Mouse (Mus musculus) heart, embryonic 12.5 days (tissue): ENCODE data around the gene Prps1. TPM values are rescaled to one million over a fixed set of nuclear protein-coding genes. Genes with fewer than 3 reads are reported as not detected.
"Not testable (repeated sequence)": the region's sequence is repeated elsewhere in the genome, so short reads cannot be mapped to it uniquely, and the experiment has no call there.

Experiments used
- ATAC-seq: fragments of 200-750 bp; cut with Nextera tagmentation; 2 replicates; pipeline ENCODE4 v1.8.0; 2017; ENCODE audit warnings: moderate TSS enrichment, moderate library complexity; ENCODE audit not compliant: insufficient number of reproducible peaks, low FRiP score
- H3K27ac ChIP-seq: fragments of 300-500 bp; sonication (generic); 2 replicates; pipeline ENCODE4 v1.5.1; 2016; ENCODE audit warnings: mild to moderate bottlenecking, moderate library complexity; ENCODE audit not compliant: poor library complexity, severe bottlenecking
- H3K27me3 ChIP-seq: fragments of 300-500 bp; sonication (generic); replicated peaks from 2 replicates; pipeline ENCODE4 v1.6.1; 2016; ENCODE audit warnings: mild to moderate bottlenecking, moderate library complexity
- H3K36me3 ChIP-seq: fragments of 300-500 bp; sonication (generic); 2 replicates; pipeline ENCODE4 v1.6.1; 2016; ENCODE audit warnings: mild to moderate bottlenecking, moderate library complexity
- H3K4me1 ChIP-seq: fragments of 300-500 bp; sonication (generic); replicated peaks from 2 replicates; pipeline ENCODE4 v1.6.1; 2016; ENCODE audit warnings: mild to moderate bottlenecking
- H3K4me2 ChIP-seq: fragments of 300-500 bp; sonication (generic); 2 replicates; pipeline ENCODE4 v1.6.1; 2016; ENCODE audit warnings: mild to moderate bottlenecking, moderate library complexity
- H3K4me3 ChIP-seq: fragments of 300-500 bp; sonication (generic); 2 replicates; pipeline ENCODE4 v1.5.1; 2016; ENCODE audit warnings: mild to moderate bottlenecking
- H3K9ac ChIP-seq: fragments of 300-500 bp; sonication (generic); 2 replicates; pipeline ENCODE4 v1.6.1; 2016; ENCODE audit warnings: mild to moderate bottlenecking, moderate library complexity
- H3K9me3 ChIP-seq: fragments of 300-500 bp; sonication (generic); replicated peaks from 2 replicates; pipeline ENCODE4 v1.6.1; 2016; ENCODE audit warnings: mild to moderate bottlenecking, moderate library complexity
- WGBS: fragments of 180-500 bp; shearing (Covaris S2); methylation state at CpG from one replicate; pipeline ENCODE4 v1.1.7; 2016; 5-methylcytosine and 5-hydroxymethylcytosine counted together
- polyA plus RNA-seq: library from polyadenylated mRNA; unstranded; fragments of >200 nt; fragmentation: Nextera tagmentation; extraction: Ambion mirVana; gene quantifications from 2 replicates; pipeline ENCODE4 v1.2.1, GENCODE M21; 2016

Gene Prps1
- polyA plus RNA-seq, 1 experiment from 2014 or later: 61.7 TPM

DNA sequence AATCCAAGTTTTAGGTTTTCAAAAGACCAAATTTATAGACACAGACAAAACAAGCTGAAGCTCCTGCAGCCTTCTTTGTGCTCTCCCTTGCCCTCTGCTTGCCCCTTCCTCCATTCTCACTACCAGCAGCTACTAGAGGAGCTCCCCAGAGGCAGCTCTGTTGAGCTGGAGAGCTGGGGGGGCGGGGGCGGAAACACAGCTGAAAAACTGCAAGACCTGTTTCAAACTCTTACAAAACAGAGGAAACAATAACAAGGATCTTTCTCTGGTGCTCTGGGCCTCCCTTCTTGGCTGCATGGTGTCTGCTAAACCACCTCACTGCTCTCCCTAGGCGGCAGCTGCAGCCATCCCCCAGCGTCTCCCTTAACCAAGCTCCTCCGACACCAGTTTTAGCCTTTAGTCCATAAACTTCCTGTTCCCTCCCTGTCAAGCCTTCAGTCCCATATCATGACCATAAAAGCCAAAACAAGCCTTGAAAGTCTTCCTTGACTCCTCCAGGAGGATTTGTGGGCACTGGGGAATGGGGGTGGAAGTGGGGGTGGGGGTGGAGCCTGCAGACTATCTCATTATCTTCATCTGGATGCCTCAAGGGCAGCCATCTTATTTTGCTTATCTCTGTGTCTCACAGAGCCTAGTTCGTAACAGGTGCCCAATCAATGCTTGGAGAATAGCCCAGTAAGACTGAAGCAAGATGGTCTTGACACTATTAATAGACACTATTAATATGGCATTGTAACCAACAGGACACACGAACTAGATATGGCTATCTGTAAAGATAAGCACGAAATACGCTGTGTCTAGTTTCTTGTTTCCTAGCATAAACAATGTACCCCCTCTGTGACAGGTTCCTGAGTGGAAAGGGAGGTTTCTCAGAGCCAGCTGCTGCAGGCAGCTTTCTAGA lies 45.2 kb downstream of the Prps1 start:
- no peak for ATAC-seq
- Histone ChIP-seq H3K27ac (0 out of 2 replicates have a peak overlapping the region, but pooled peaks have one; percentile 11), H3K4me3 (no peak overlapping the region), H3K9me3 (no peaks in the 10 kb centered on the region), H3K27me3 (no peaks in the 10 kb centered on the region; the same call in 1 of the 2 replicates), H3K4me1 (peaks cover 14% of the 10 kb centered on the region), H3K36me3 (no peaks in the 10 kb centered on the region), H3K4me2 (peak overlapping the region; percentile 7; the same call in 1 of the 2 replicates), H3K9ac (no peak overlapping the region)
- 28% methylated on average over 9 of the region's 9 CpGs for WGBS

DNA sequence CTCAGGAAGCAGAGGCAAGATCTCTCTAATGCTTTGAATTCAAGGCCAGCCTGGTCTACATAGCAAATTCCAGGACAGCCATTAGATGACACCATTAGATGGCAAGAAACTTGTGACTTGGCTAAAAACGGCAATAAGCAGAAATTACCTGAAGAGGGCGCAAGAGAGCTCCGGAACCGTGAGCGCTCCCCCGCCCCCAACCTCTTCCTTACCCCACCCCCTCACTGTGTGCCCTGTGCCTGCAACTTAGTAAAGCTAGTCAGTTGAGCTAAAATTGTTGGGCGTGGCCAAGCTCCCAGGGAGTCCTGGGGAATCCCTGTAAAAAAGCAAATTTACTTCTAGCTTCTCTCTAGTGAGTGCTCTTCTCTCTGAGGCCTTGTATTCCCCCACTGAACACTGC lies 47.5 kb downstream of the Prps1 start:
- no peak overlapping the region for H3K4me3 ChIP-seq
- H3K9ac ChIP-seq: no peak overlapping the region
- H3K4me2 ChIP-seq: no peak overlapping the region
- H3K9me3 ChIP-seq: no peaks in the 10 kb centered on the region
- H3K36me3 ChIP-seq: no peaks in the 10 kb centered on the region
- H3K4me1 ChIP-seq: peaks cover 14% of the 10 kb centered on the region
- WGBS: 16% methylated on average over 7 of the region's 7 CpGs
- no peak; the same call in 1 of the 2 replicates for ATAC-seq
- no peak overlapping the region for H3K27ac ChIP-seq
- H3K27me3 ChIP-seq: no peaks in the 10 kb centered on the region; the same call in 1 of the 2 replicates

DNA sequence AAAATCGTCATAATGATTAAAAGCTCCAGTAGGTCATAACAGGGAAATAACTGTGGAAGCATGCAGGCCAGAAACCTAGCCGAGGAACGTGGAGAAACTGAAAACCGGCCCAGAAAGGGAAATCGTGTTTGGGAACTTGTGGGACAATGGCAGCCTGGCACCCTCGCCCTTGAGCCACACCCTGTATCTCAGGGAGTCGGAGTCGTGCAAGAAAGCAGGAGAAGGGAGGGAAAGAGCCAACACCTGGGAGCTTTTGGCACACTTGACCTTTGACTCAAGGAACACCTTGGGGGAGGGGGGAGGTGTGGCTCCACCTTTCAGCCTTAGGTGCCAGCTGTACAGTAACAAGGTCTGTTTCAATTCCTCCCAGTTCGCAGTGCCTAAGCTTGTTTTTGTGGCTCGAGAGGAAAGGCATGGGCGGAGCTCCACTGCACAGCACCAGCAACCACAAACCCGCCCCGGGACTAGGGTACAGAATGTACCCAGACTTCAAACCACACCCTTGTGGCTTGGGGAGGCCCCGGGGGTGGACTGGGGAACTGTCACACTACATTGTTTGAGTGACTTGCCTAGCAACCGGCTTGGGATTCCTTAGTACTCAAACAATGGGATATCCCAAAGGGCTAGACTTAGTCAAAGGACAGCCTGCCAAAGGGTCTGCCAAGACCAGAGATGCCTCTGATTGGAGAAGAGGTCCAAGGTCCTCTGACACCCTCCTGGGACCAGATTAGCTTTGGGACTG lies 49.3 kb downstream of the Prps1 start:
- Histone ChIP-seq H3K27me3 (no peaks in the 10 kb centered on the region; the same call in 1 of the 2 replicates), H3K9me3 (no peaks in the 10 kb centered on the region), H3K4me1 (peaks cover 21% of the 10 kb centered on the region), H3K9ac (no peak overlapping the region), H3K4me2 (no peak overlapping the region), H3K27ac (no peak overlapping the region), H3K4me3 (no peak overlapping the region), H3K36me3 (no peaks in the 10 kb centered on the region)
- 61% methylated on average over 15 of the region's 15 CpGs for WGBS
- ATAC-seq: peak; percentile 39; the same call in 1 of the 2 replicates

DNA sequence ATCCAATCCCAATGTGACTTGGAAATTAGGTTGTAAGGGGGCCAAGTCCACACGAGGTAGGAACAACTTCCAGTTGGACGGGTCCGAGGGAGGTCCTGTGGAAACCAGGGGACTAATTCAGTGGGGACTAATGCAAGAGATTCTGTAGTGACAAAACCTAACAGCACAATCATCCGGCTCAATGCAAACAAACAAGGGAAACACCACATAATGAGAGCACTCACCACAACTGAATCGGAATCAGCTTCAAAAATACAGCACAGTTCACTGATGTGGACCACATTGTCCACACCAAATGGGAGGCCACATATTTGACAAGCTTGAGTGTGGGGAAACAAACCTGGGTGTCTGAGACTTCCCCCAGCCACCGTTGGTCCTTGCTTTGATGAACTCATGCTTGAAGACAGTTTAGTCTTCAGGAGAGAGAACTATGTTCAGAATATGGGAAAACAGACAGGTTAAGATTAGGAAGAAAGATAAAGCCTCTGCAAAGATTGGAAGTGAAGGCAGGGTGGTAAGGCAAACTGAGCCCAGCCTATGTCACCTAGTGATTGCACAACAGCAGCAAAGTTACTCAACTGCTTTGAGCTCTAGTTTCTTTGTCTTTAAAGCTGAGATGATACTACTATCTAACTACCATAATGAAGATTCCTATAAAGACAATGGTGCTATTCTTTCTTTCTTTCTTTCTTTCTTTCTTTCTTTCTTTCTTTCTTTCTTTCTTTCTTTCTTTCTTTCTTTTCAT lies 50.2 kb downstream of the Prps1 start:
- H3K4me1 ChIP-seq: peaks cover 23% of the 10 kb centered on the region; the same call in 1 of the 2 replicates
- no peaks in the 10 kb centered on the region; the same call in 1 of the 2 replicates for H3K27me3 ChIP-seq
- no peak overlapping the region for H3K4me2 ChIP-seq
- no peak for ATAC-seq
- 77% methylated on average over 6 of the region's 6 CpGs for WGBS
- H3K9me3 ChIP-seq: no peaks in the 10 kb centered on the region
- no peak overlapping the region for H3K4me3 ChIP-seq
- H3K36me3 ChIP-seq: no peaks in the 10 kb centered on the region
- H3K9ac ChIP-seq: no peak overlapping the region
- no peak overlapping the region for H3K27ac ChIP-seq

DNA sequence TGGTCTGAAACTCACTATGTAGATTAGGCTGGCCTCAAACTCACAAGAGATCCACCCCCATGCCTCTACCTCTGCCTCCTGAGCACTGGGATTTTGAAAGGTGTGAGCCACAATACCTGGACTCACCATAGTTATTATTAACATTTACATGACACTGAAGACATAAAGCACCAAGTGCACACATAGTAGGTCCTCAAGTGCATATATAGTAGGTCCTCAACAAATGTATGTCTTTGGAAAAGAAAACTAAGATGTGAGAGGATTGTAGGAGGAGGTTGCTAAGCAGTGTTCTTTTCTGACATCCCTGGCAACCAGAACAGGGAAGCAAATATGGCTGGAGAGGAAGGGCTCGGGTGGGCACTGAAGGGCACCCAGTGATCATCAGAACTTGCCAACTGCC lies 51.0 kb downstream of the Prps1 start:
- H3K27me3 ChIP-seq: no peaks in the 10 kb centered on the region; the same call in 1 of the 2 replicates
- no peaks in the 10 kb centered on the region for H3K9me3 ChIP-seq
- ATAC-seq: no peak
- H3K4me2 ChIP-seq: no peak overlapping the region
- H3K4me1 ChIP-seq: 0 out of 2 replicates have a peak, but pooled peaks cover 20% of the 10 kb centered on the region
- no peak overlapping the region for H3K4me3 ChIP-seq
- no peak overlapping the region for H3K27ac ChIP-seq
- 79% methylated on average over 1 of the region's 1 CpGs for WGBS
- H3K36me3 ChIP-seq: no peaks in the 10 kb centered on the region
- no peak overlapping the region for H3K9ac ChIP-seq

DNA sequence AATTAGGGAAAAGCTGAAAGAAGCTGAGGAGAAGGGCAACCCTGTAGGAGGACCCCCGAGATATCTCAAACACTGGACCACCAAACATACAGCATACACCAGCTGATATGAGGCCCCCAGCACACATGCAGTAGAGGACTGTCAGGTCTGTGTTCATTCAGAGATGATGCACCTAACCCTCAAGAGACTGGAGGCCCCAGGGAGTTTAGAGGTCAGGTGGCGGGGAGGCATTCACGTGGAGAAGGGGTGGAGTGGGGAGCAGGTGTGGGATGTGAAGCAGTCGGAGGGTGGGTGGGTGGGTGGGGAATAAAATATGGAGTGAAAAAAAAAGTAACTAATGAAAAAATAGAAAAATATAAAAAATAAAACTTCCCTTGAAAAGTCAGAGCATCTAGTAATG lies 52.4 kb downstream of the Prps1 start:
- H3K9ac ChIP-seq, H3K27me3 ChIP-seq, ATAC-seq, H3K36me3 ChIP-seq, H3K27ac ChIP-seq, H3K9me3 ChIP-seq, H3K4me3 ChIP-seq, H3K4me2 ChIP-seq: not testable (repeated sequence)
- 0 out of 2 replicates have a peak, but pooled peaks cover 20% of the 10 kb centered on the region for H3K4me1 ChIP-seq
- 81% methylated on average over 4 of the region's 4 CpGs for WGBS

DNA sequence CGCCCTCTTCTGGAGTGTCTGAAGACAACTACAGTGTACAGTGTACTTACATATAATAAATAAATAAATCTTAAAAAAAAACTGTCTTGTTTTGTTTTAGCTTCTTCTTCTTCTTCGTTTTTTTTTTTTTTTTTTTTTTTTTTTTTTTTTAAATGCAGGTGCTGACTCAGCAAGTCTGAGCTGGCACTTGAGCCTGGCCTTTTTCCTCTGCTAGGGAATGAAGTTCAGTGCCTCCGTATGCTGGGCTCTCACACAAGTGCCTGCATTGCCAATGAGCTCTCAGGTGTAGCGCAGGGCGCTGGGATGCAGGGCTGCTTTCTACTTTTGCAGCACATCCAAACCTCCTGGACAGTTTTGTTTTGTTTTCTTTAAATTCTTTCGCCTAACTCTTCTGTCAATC lies 53.4 kb downstream of the Prps1 start:
- no peak overlapping the region for H3K4me2 ChIP-seq
- peaks cover 4% of the 10 kb centered on the region; the same call in 1 of the 2 replicates for H3K27me3 ChIP-seq
- no peak for ATAC-seq
- H3K4me3 ChIP-seq: no peak overlapping the region
- H3K4me1 ChIP-seq: 0 out of 2 replicates have a peak, but pooled peaks cover 20% of the 10 kb centered on the region
- H3K9ac ChIP-seq: no peak overlapping the region
- no peaks in the 10 kb centered on the region for H3K36me3 ChIP-seq
- WGBS: 61% methylated on average over 6 of the region's 6 CpGs
- no peak overlapping the region for H3K27ac ChIP-seq
- H3K9me3 ChIP-seq: no peaks in the 10 kb centered on the region

DNA sequence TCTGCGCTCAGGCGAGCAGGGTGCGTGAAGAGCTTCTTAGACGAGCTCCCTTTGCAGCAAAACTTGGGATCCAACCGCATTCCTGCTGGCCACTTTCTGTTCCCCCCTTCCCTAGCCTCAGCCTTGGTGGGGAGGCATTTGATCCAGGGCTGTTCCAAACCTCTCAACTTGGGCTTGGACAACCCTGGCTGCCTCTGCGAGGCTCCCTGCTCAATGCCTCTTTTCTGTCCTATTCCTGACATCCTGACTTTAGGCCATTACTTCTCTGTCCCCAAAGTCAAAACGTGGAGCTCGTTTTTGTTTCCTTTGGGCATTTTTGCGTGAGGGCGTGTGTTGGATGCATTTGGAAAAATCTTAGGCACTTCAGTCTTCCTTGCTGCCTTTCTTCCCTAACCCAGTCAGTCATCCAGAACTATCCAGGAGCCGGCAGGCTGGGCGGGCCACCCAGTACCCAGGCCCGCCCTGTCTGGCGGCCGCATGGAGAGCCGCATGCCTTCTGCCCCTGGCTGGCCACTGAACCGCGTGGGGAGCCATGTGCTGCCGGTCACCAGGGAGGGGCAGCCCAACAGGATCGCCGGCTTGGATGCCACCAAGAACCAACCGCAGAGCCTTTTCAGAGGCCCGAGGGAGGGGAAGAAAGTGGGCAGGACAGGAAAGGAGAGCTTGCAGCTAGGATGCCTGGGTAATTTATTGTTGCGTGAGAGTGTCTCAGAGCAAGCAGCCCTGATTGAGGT lies 54.5 kb downstream of the Prps1 start:
- H3K9me3 ChIP-seq: no peaks in the 10 kb centered on the region
- H3K4me1 ChIP-seq: 0 out of 2 replicates have a peak, but pooled peaks cover 16% of the 10 kb centered on the region
- 33% methylated on average over 24 of the region's 24 CpGs for WGBS
- ATAC-seq: peak; percentile 67; the same call in 1 of the 2 replicates
- no peak overlapping the region for H3K27ac ChIP-seq
- H3K4me3 ChIP-seq: no peak overlapping the region
- no peak overlapping the region for H3K9ac ChIP-seq
- H3K27me3 ChIP-seq: peaks cover 4% of the 10 kb centered on the region; the same call in 1 of the 2 replicates
- H3K36me3 ChIP-seq: no peaks in the 10 kb centered on the region
- peak overlapping the region; percentile 51 for H3K4me2 ChIP-seq

DNA sequence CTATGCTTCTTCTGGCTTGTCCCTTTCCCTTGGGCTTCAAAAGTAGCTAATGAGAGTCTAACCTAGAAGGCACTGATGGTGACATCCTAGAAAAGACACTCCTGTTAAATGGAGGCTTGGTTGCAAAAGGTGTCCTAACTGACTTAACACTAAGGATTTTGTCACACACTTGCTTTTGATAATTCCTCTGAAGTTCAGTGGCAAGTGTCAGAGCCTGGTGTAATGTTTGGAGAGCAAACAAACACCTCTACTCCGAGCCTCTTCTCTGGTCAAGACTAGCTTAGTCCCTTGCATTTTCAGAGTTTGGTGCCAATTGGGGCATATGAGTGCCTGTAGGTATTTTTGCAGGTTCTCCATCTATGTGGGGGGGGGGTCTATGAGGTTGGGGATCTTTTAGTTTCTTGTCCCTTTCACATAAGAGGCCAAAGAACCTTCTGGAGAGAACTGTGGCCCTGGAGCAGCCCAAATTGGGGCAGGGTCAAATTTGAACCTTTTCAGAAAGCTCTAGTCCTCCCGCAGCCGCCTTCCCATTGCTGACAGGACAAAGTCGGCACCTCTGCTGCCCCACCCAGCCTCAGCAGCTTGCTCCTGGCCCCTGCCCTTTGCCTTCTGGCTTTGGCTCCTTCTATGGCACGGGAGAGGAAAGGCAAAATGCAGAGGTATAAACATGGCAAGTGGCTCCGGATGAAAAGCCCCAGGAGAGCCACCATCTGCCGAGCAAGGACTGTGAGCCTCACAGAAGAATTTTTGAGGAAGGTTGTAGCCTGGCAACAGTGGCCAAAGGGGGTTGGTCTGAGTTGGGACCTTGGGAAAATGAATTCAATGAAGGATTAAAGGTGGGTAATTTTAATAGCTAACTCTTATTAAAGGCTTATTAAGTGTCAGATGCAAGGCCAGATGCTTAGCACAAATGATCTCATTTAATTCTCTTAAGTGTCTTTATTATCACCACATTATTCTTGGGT lies 55.6 kb downstream of the Prps1 start:
- Histone ChIP-seq H3K27me3 (peaks cover 4% of the 10 kb centered on the region; the same call in 1 of the 2 replicates), H3K9ac (no peak overlapping the region), H3K36me3 (no peaks in the 10 kb centered on the region), H3K9me3 (no peaks in the 10 kb centered on the region), H3K4me3 (no peak overlapping the region), H3K4me1 (0 out of 2 replicates have a peak, but pooled peaks cover 16% of the 10 kb centered on the region), H3K4me2 (no peak overlapping the region), H3K27ac (no peak overlapping the region)
- ATAC-seq: no peak
- WGBS: 61% methylated on average over 7 of the region's 7 CpGs
